Mouse (Mus musculus) thymus, adult 2 months (tissue): ENCODE results near the gene G430095P16Rik.

Experiments used
- CTCF ChIP-seq: fragments of 200-500 bp; IDR thresholded peaks from 2 replicates; pipeline ENCODE4 v1.5.1; 2012; ENCODE audit warnings: mild to moderate bottlenecking, control low read depth, low read length, moderate library complexity, borderline replicate concordance; ENCODE audit not compliant: control insufficient read depth, poor library complexity, insufficient read depth; ENCODE audit errors: extremely low read depth
- POLR2A ChIP-seq: fragments of 200-500 bp; IDR thresholded peaks from 2 replicates; pipeline ENCODE4 v1.6.1; 2012; ENCODE audit warnings: mild to moderate bottlenecking, low read length, control low read depth, moderate library complexity; ENCODE audit not compliant: control insufficient read depth, poor library complexity, insufficient read depth; ENCODE audit errors: extremely low read depth

- TF ChIP-seq CTCF (no peak), POLR2A (no peak)
Measured at GRCm38 (mm10) chr8:84713381-84713780, 9.4 kb upstream of the G430095P16Rik start.
